Mouse (Mus musculus) bone marrow macrophage, adult 2 months (primary cell): ENCODE data around the gene Ppef2. TPM values are rescaled to one million over a fixed set of nuclear protein-coding genes. Genes with fewer than 3 reads are reported as not detected.

Source experiments
- H3K27ac ChIP-seq: 2 replicates; pipeline ENCODE4 v1.5.1; 2012; ENCODE audit warnings: low read depth, low read length; ENCODE audit not compliant: insufficient read depth
- H3K4me1 ChIP-seq: 2 replicates; pipeline ENCODE4 v1.6.1; 2012; ENCODE audit warnings: low read length; ENCODE audit not compliant: control insufficient read depth, insufficient read depth
- H3K4me3 ChIP-seq: 2 replicates; pipeline ENCODE4 v1.5.1; 2012; ENCODE audit warnings: mild to moderate bottlenecking, low read length, moderate library complexity; ENCODE audit not compliant: insufficient read depth
- CTCF ChIP-seq: IDR thresholded peaks from 2 replicates; pipeline ENCODE4 v1.5.1; 2012; ENCODE audit warnings: low read depth, mild to moderate bottlenecking, low read length, moderate library complexity
- POLR2A ChIP-seq: IDR thresholded peaks from 2 replicates; pipeline ENCODE4 v1.6.1; 2012; ENCODE audit warnings: mild to moderate bottlenecking, low read depth, low read length, borderline replicate concordance
- polyA plus RNA-seq: library from polyadenylated mRNA; stranded (reverse); fragments of >200 nt; gene quantifications from 2 replicates; pipeline ENCODE4 v1.2.4, GENCODE M21; 2012; ENCODE audit not compliant: missing spikeins, insufficient read depth, insufficient read length

The Ppef2 gene
- polyA plus RNA-seq, 1 experiment: 0.40 TPM

DNA sequence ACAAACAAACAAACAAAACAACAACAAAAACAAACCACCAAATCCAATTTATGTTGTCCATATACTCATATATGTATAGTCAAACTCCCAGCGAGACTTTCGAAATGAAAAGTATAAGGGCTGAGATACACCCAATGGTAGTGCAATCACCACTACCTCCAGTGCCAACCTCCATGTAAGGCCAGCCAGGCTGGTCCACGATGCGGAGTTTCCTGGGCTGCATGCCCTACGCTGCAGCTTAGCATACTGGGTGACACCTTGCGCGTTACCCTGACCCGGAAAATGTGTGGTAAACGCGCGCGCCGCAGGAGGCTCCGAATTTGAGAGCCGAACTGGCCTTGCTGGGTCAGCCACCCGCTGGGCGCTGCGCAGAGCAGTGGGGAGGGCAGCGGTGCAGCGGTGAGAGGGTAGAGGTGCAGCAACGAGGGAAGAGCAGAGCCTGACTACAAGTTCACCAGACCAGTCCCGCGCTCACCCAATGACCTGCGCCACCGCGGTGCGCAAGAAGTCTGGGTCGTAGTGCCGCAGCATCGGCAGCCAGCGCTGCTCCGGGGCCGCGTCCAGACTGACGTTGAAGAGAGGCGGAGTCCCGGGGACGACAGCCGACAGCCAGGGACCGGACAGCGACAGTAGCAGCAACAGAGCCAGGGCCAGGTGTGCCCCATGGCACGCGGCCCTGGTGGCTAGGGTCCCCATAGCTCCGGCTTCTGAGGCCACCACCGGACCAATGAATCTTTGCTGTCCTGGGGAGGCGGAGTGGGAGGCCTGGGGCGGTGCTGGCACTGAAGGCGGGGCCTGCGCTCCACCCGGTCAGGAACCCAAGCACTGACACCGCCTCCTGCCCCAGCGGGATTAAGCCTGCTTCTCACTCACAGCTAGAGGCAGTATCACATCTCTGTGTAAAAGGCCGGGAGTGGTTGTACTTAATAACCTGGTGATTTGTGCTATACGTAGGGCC lies 21.6 kb upstream of the Ppef2 start, which contains the start of gene Naaa:
Gene Naaa, minus strand, starts transcription at position 734 of the 958 bp plus-strand sequence.
- Histone ChIP-seq H3K4me3 (peak within 1 kb of the TSS; percentile 63), H3K4me1 (peaks cover 18% of the 10 kb centered on the region), H3K27ac (peak within 1 kb of the TSS; percentile 31)
- no peak for TF ChIP-seq CTCF

DNA sequence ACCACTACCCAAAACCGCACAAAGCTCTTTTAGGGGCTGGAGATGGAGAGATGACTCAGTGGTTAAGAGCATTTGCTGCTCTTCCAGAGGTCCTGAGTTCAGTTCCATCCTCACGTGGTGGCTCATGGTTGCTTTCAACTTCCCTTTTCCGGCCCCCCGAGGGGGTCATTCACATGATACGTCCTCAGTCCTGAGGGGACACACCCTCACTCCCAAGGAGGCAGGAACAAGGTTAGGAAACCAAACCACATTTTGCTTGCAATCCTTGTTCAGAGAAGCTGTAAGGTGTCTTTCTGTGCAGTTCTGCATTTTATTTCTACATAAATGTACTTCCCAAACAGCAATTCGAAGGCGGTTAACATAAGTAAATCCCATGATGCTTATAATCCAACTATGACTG lies 14.4 kb upstream of the Ppef2 start:
- TF ChIP-seq POLR2A (no peak), CTCF (no peak)
- H3K4me1 ChIP-seq: peaks cover 12% of the 10 kb centered on the region
- no peak overlapping the region for H3K4me3 ChIP-seq
- H3K27ac ChIP-seq: no peak overlapping the region

DNA sequence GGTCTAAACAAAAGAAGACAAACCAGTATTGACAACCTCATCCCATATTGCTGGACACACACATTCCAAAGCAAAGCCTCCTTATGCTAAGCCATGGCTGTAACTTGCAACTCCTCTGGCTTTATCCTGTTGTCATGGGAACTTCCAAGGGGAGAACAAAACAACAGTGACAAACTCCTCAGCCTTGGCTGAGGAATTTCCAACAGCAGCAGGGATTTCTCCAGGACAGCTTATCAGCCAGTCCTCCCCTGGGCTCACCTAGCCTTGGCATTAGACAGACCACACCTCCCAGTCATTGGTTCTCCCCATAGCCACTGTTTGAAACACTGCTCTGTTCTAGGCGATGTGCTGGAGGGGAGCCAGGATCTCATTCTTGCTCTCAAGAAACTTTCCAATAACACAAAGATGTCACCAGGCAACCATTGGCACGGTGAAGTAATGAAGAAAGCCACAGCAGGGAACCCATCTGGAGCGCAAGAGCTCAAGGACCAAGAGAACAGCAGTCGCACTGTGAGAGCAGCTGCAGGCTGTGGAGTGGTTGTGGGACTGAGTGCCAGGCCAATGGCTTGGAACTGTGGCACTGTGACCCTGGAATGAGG lies 7.8 kb upstream of the Ppef2 start:
- no peak overlapping the region for H3K4me3 ChIP-seq
- H3K27ac ChIP-seq: no peak overlapping the region
- TF ChIP-seq CTCF (no peak), POLR2A (no peak)
- H3K4me1 ChIP-seq: peaks cover 4% of the 10 kb centered on the region

DNA sequence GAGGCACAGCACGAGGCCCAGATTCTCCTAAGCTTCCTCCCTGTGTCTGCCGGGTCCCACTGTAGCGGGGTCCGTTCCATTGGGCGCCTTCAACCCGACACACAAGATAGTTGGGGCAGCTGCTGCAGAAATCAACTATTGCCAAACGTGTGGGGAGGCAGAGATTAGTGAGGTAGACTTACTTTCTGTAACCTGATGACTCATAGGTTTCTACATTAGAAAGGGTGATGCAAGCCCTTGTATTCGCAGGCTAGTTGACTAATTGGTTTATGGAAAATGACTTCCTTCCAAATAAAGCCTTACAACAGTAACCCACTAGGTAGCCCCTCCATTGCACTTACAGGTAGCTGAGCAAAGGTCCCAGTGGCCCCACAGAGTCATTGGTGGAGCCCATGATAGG lies 6.6 kb upstream of the Ppef2 start:
- no peak overlapping the region for H3K4me3 ChIP-seq
- H3K4me1 ChIP-seq: peaks cover 4% of the 10 kb centered on the region
- TF ChIP-seq CTCF (no peak), POLR2A (no peak)
- H3K27ac ChIP-seq: no peak overlapping the region

DNA sequence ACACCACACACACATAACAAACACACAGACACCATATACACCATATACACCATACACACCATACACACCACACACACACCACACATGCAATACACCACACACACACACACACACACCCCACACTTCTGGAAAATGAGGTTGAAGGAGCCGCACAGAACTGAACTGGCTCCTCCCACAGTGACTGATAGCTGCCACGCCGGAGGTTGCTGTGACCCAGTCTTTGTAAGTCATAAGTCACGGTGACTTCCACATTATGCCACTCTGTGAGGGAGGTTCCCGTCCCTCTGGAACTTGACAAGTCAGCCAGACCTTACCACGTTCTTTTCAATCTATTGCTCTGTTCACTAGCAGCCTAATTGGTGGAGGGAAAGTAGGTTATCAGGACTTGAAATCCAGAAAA lies 1.6 kb downstream of the Ppef2 start:
- TF ChIP-seq CTCF (no peak), POLR2A (no peak)
- H3K4me1 ChIP-seq: peaks cover 13% of the 10 kb centered on the region
- no peak overlapping the region for H3K27ac ChIP-seq
- no peak overlapping the region for H3K4me3 ChIP-seq

DNA sequence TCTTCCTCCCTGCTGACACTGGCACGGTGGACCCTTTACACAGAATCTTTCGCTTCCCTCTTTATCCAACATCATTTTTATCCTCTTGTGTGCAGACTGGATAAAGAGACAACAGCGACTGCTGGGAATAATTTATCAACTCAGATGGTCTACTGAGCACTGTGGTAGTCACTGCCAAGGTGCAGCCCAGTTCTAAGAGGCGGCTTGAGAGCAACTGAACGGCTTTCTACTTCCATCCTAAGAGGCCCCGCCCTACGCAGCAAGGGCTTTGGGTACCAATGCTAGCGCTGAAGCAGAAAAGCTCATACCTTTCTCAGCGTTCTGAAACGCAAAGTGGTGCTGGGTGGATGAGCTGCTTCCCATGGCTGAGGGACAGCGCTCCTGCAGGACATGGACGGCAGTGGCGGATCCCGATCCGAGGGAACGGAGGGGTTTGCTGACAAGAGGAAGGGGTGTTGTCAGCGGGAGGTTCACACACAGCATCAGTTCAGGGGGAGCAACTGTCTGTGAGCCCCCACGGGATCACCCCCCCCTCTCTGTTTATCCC lies 3.2 kb downstream of the Ppef2 start:
- H3K4me3 ChIP-seq: no peak overlapping the region
- no peak for TF ChIP-seq POLR2A
- no peak for TF ChIP-seq CTCF
- no peak overlapping the region for H3K27ac ChIP-seq
- H3K4me1 ChIP-seq: peaks cover 13% of the 10 kb centered on the region

DNA sequence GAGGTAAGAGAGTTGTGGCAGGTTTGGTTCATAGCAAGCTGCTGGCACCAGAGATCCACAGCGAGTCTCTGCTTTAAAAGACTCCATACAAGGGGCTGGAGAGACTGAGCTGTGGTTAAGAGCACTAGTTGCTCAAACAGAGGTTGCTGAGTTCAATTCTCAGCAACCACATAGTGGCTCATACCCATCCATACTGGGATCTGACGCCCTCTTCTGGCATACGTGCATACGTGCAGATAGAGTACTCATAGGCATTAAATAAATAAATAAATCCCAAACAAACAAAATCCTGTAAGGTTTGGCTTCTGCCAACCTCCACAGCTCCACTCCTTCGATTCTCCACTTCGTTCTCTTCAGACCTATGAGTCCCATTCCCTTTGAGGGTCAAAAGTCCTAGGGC lies 4.0 kb downstream of the Ppef2 start:
- no peak overlapping the region for H3K4me3 ChIP-seq
- TF ChIP-seq CTCF (no peak), POLR2A (no peak)
- H3K4me1 ChIP-seq: peaks cover 13% of the 10 kb centered on the region
- no peak overlapping the region for H3K27ac ChIP-seq

DNA sequence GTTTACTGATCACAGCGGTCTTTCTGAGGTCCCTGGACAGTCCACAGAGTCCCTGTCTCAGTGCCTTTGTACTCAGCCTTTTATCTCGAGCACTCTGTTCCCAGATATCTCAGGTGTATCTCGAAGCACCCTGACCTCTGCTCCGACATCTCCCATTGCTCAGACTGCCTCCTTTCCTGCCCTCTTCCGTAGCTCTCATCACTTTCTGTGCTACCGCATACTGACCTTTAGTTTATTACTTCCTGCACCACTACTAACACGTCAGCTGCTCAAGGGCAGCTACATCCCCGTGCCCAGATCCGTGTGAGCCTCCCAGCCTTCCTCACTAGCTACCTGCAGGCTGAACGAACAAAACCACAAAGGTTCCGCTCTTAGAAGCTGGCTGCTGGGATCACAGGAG lies 7.5 kb downstream of the Ppef2 start:
- Histone ChIP-seq H3K27ac (no peak overlapping the region), H3K4me3 (no peak overlapping the region), H3K4me1 (peaks cover 3% of the 10 kb centered on the region)
- TF ChIP-seq CTCF (no peak), POLR2A (no peak)

DNA sequence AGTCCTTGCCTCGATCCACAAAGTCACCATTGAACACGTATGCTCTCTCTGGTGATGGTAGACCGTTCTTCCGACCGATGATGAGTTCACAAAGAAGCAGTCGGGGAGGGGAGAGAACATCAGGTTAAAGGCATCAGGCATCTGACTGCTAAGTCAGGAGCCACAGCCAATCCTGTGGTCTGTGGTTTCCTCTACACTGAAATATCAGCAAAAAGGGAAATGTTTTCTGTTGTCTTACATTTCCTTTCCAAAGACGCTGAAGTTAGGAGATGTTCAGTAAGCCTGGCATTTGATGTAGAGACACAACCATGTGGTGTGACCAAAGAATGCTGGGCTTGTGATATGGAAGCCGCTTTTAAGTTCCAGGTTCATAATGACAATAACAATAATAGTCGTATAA lies 10.6 kb downstream of the Ppef2 start:
- peaks cover 3% of the 10 kb centered on the region for H3K4me1 ChIP-seq
- H3K27ac ChIP-seq: no peak overlapping the region
- H3K4me3 ChIP-seq: no peak overlapping the region
- TF ChIP-seq POLR2A (no peak), CTCF (no peak)

DNA sequence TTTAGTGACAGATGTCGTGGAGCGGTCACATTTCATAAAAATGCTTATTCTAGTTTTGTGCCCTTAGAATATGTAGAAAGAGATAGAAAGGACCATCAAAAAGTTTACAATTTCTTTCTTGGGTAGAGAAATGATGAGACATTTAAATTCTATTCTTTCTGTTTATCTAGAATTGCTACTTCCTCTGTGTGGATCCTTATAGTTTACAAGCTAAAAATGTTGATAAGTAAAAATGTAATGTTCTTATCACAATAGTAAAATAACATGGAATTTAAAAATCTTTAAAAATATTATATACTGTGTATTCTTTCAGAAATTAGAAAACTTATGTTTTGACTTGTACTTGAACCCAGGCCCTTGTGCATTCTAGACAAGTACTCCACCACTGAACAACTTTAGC lies 11.2 kb downstream of the Ppef2 start:
- Histone ChIP-seq H3K27ac (no peak overlapping the region), H3K4me3 (no peak overlapping the region), H3K4me1 (peaks cover 3% of the 10 kb centered on the region)
- TF ChIP-seq POLR2A: no peak
- TF ChIP-seq CTCF: no peak
